Mouse (Mus musculus) myocyte (in vitro differentiated cells): ENCODE measurements around the gene Megf6. TPM values are rescaled to one million over a fixed set of nuclear protein-coding genes. Genes with fewer than 3 reads are reported as not detected.

Experiments used
- H3K27me3 ChIP-seq: one replicate; pipeline ENCODE4 v1.6.1; 2011; ENCODE audit not compliant: control insufficient read depth, insufficient read depth, insufficient read length
- H3K36me3 ChIP-seq: one replicate; pipeline ENCODE4 v1.6.1; 2011; ENCODE audit not compliant: control insufficient read depth, insufficient read depth
- H3K4me2 ChIP-seq: one replicate; pipeline ENCODE4 v1.6.1; 2011; ENCODE audit warnings: low read depth, control low read depth
- H3K4me3 ChIP-seq: one replicate; pipeline ENCODE4 v1.5.1; 2011; ENCODE audit warnings: mild to moderate bottlenecking, control low read depth, moderate library complexity
- H3K79me2 ChIP-seq: one replicate; pipeline ENCODE4 v1.6.1; 2011; ENCODE audit not compliant: control insufficient read depth, insufficient read depth
- H3ac ChIP-seq: one replicate; pipeline ENCODE4 v1.6.1; 2011; ENCODE audit not compliant: control insufficient read depth, insufficient read length
- CEBPB ChIP-seq: IDR thresholded peaks from 2 replicates; pipeline ENCODE4 v1.6.1; 2011; ENCODE audit warnings: mild to moderate bottlenecking, moderate library complexity; ENCODE audit not compliant: poor library complexity, insufficient read depth, severe bottlenecking
- E2F4 ChIP-seq: IDR thresholded peaks from one replicate; pipeline ENCODE4 v1.6.1; 2011; ENCODE audit warnings: mild to moderate bottlenecking, control low read depth, moderate library complexity; ENCODE audit not compliant: insufficient read depth
- MAX ChIP-seq: IDR thresholded peaks from one replicate; pipeline ENCODE4 v1.6.1; 2011; ENCODE audit warnings: low read depth, mild to moderate bottlenecking, control low read depth
- MYOD1 ChIP-seq, 3 experiments: IDR thresholded peaks; one replicate each; pipeline ENCODE4 v1.6.1; 2011; ENCODE audit warnings: control low read depth in 2 of 3, low read depth in 2 of 3, mild to moderate bottlenecking in 2 of 3, moderate library complexity in 1 of 3; ENCODE audit not compliant: insufficient read length in 2 of 3, control insufficient read depth in 1 of 3
- MYOG ChIP-seq, 3 experiments: IDR thresholded peaks; one replicate each; pipeline ENCODE4 v1.6.1; 2011; ENCODE audit warnings: control low read depth in 2 of 3, low read depth in 2 of 3, mild to moderate bottlenecking in 2 of 3; ENCODE audit not compliant: insufficient read length in 2 of 3, control insufficient read depth in 1 of 3, insufficient read depth in 1 of 3
- POLR2A ChIP-seq: IDR thresholded peaks from one replicate; pipeline ENCODE4 v1.6.1; 2011; ENCODE audit warnings: low read depth, mild to moderate bottlenecking, control low read depth, moderate library complexity; ENCODE audit not compliant: insufficient read length
- POLR2AphosphoS2 ChIP-seq: IDR thresholded peaks from one replicate; pipeline ENCODE4 v1.6.1; 2011; ENCODE audit warnings: low read depth, control low read depth; ENCODE audit not compliant: insufficient read length
- REST ChIP-seq: IDR thresholded peaks from one replicate; pipeline ENCODE4 v1.6.1; 2011; ENCODE audit warnings: mild to moderate bottlenecking, control low read depth, moderate library complexity; ENCODE audit not compliant: insufficient read depth, insufficient read length
- SRF ChIP-seq: IDR thresholded peaks from one replicate; pipeline ENCODE4 v1.6.1; 2011; ENCODE audit warnings: low read depth; ENCODE audit not compliant: control insufficient read depth, insufficient read length
- TCF12 ChIP-seq: IDR thresholded peaks from one replicate; pipeline ENCODE4 v1.6.1; 2011; ENCODE audit warnings: mild to moderate bottlenecking, control low read depth; ENCODE audit not compliant: poor library complexity, insufficient read depth, severe bottlenecking
- TCF3 ChIP-seq: IDR thresholded peaks from one replicate; pipeline ENCODE4 v1.6.1; 2011; ENCODE audit warnings: low read depth, control low read depth; ENCODE audit not compliant: insufficient read length
- USF1 ChIP-seq: IDR thresholded peaks from one replicate; pipeline ENCODE4 v1.6.1; 2011; ENCODE audit warnings: low read depth, mild to moderate bottlenecking, control low read depth, moderate library complexity
- polyA plus RNA-seq: library from polyadenylated mRNA; unstranded; fragments of >200 nt; fragmentation: generic; extraction: Trizol; gene quantifications from one replicate; pipeline ENCODE4 v1.2.1, GENCODE M21; 2012; ENCODE audit warnings: missing spikeins

The Megf6 gene
- polyA plus RNA-seq, 1 experiment = not detected

GRCm38 (mm10) chr4:154260755-154261154, 90.2 kb downstream of the Megf6 start:
- Histone ChIP-seq H3K36me3 (no peaks in the 10 kb centered on the region), H3K4me2 (no peak overlapping the region), H3K4me3 (no peak overlapping the region), H3ac (no peak overlapping the region), H3K27me3 (no peaks in the 10 kb centered on the region), H3K79me2 (no peaks in the 10 kb centered on the region)
- TF ChIP-seq MYOG (IDR thresholded peaks at IDR 0.05; ENCODE audit: control insufficient read depth in 1 of 3, insufficient read depth in 1 of 3, insufficient read length in 2 of 3, low read depth in 2 of 3) = no peak
- no peak for TF ChIP-seq MAX
- no peak for TF ChIP-seq CEBPB
- no peak for TF ChIP-seq USF1
- no peak for TF ChIP-seq E2F4
- TF ChIP-seq SRF = no peak
- no peak for TF ChIP-seq TCF12
- TF ChIP-seq POLR2AphosphoS2 = no peak
- TF ChIP-seq POLR2A = no peak
- TF ChIP-seq REST = no peak

GRCm38 (mm10) chr4:154262071-154262470, 91.5 kb downstream of the Megf6 start:
- H3K79me2 ChIP-seq = no peaks in the 10 kb centered on the region
- no peaks in the 10 kb centered on the region for H3K36me3 ChIP-seq

GRCm38 (mm10) chr4:154267511-154267910, 97.0 kb downstream of the Megf6 start:
- no peaks in the 10 kb centered on the region for H3K79me2 ChIP-seq
- H3K27me3 ChIP-seq = no peaks in the 10 kb centered on the region
- no peak overlapping the region for H3K4me3 ChIP-seq
- H3ac ChIP-seq = no peak overlapping the region
- TF ChIP-seq MAX (no peak), MYOD1 (IDR thresholded peaks at IDR 0.05; ENCODE audit: control insufficient read depth in 1 of 3, insufficient read length in 2 of 3, low read depth in 2 of 3) (no peak), REST (no peak), POLR2AphosphoS2 (no peak), TCF12 (no peak), TCF3 (no peak), POLR2A (no peak), SRF (no peak), CEBPB (no peak), USF1 (no peak), E2F4 (no peak), MYOG (IDR thresholded peaks at IDR 0.05; ENCODE audit: control insufficient read depth in 1 of 3, insufficient read depth in 1 of 3, insufficient read length in 2 of 3, low read depth in 2 of 3) (no peak)
- no peak overlapping the region for H3K4me2 ChIP-seq
- H3K36me3 ChIP-seq = no peaks in the 10 kb centered on the region

More at GRCm38 (mm10) chr4:154262071-154262470, 91.5 kb downstream of the Megf6 start:
- H3K4me2 ChIP-seq = no peak overlapping the region
- no peaks in the 10 kb centered on the region for H3K27me3 ChIP-seq
- no peak for TF ChIP-seq MYOD1 (IDR thresholded peaks at IDR 0.05; ENCODE audit: control insufficient read depth in 1 of 3, insufficient read length in 2 of 3, low read depth in 2 of 3)
- TF ChIP-seq REST = peak; percentile 32
- H3K4me3 ChIP-seq = no peak overlapping the region
- no peak overlapping the region for H3ac ChIP-seq

GRCm38 (mm10) chr4:154269520-154269919, 99.0 kb downstream of the Megf6 start:
- no peak overlapping the region for H3ac ChIP-seq

GRCm38 (mm10) chr4:154273000-154273399, 102.5 kb downstream of the Megf6 start:
- Histone ChIP-seq H3K4me2 (no peak overlapping the region), H3ac (no peak overlapping the region), H3K4me3 (no peak overlapping the region), H3K79me2 (no peaks in the 10 kb centered on the region), H3K27me3 (no peaks in the 10 kb centered on the region), H3K36me3 (no peaks in the 10 kb centered on the region)
- TF ChIP-seq SRF (no peak), POLR2A (no peak), USF1 (no peak), POLR2AphosphoS2 (no peak), MYOD1 (IDR thresholded peaks at IDR 0.05; ENCODE audit: control insufficient read depth in 1 of 3, insufficient read length in 2 of 3, low read depth in 2 of 3) (no peak), TCF3 (no peak), MYOG (IDR thresholded peaks at IDR 0.05; ENCODE audit: control insufficient read depth in 1 of 3, insufficient read depth in 1 of 3, insufficient read length in 2 of 3, low read depth in 2 of 3) (no peak), CEBPB (no peak), TCF12 (no peak), MAX (no peak), E2F4 (no peak), REST (no peak)

More at GRCm38 (mm10) chr4:154269520-154269919, 99.0 kb downstream of the Megf6 start:
- no peak for TF ChIP-seq REST
- no peak for TF ChIP-seq E2F4
- no peak for TF ChIP-seq POLR2A
- no peak for TF ChIP-seq MAX
- TF ChIP-seq TCF12 = no peak
- TF ChIP-seq USF1 = no peak
- no peak for TF ChIP-seq MYOG (IDR thresholded peaks at IDR 0.05; ENCODE audit: control insufficient read depth in 1 of 3, insufficient read depth in 1 of 3, insufficient read length in 2 of 3, low read depth in 2 of 3)
- no peak for TF ChIP-seq TCF3
- TF ChIP-seq MYOD1 (IDR thresholded peaks at IDR 0.05; ENCODE audit: control insufficient read depth in 1 of 3, insufficient read length in 2 of 3, low read depth in 2 of 3) = no peak
- no peak for TF ChIP-seq SRF
- TF ChIP-seq POLR2AphosphoS2 = no peak
- no peak for TF ChIP-seq CEBPB
- H3K79me2 ChIP-seq = no peaks in the 10 kb centered on the region
- H3K4me3 ChIP-seq = no peak overlapping the region
- no peaks in the 10 kb centered on the region for H3K36me3 ChIP-seq
- no peak overlapping the region for H3K4me2 ChIP-seq
- H3K27me3 ChIP-seq = no peaks in the 10 kb centered on the region
